In the genomic region with DNA sequence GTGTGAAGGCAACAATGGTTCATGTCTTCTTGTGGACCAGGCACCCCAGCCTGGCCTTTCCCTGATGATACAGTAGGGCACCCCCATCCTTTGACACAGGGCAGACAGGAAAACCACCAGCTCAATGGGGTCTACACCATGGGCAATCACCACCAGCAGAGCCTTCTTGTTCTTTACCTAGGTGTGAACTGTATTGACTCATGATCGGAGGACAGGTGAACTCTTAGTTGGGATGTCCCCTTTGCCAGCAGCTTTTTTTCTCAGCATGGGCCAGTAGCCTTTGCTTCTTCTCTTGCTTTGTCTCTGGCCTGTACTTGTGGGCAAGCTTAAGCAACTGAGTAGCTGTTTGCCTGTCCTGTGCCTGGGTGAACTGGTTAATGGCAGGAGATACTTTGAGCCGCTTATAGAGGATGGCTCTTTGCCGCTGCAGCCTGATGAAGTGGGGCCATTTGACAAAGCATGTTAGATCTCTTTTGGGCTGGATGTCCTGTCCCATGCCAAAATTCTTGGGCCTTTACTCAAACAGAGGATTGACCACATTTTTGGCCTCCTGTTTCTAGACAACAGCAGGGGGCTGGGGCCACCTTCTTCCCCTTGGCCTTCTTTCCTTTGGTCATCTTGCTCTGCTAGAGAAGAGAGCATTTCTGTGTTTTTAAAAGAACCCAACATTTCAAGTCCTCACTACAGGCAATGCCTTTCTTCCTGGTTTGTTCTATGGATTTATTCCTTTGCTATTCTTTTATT, we compare ENCODE assay signal across 24 mouse cellular contexts. TPM values are rescaled to one million over a fixed set of nuclear protein-coding genes. Genes with fewer than 3 reads are reported as not detected.
A peak's percentile ranks its signal among the peaks of the same experiment; 100 is the strongest.
DNase-seq lines count a peak whose midpoint lies in the region; ATAC-seq lines count a peak whose summit lies in the region.
"Had no signal": no experiment of that assay in that cellular context is flagged by ENCODE, and none has a peak within 500 bp of the region (broad histone marks: within the 10 kb centered on the region; RNA-seq: fewer than 3 reads in every experiment).

No protein-coding gene starts in this region.

- H3K4me2 ChIP-seq in midbrain, embryonic 11.5 days: no peak overlapping the region
- H3K4me2 ChIP-seq in midbrain, embryonic 15.5 days: no peak overlapping the region
- H3K4me2 ChIP-seq: embryonic facial prominence, embryonic 13.5 days; embryonic facial prominence, embryonic 15.5 days; forebrain, embryonic 12.5 days had no signal

- 97% methylated on average over 3 of the region's 3 CpGs for WGBS in midbrain, embryonic 11.5 days
- WGBS in midbrain, embryonic 15.5 days: 98% methylated on average over 3 of the region's 3 CpGs

- no peak for ATAC-seq in midbrain, embryonic 11.5 days (ENCODE audit: low FRiP score)
- no peak for ATAC-seq in midbrain, embryonic 15.5 days (replicated peaks)
- ATAC-seq: CD4-positive, CD25-positive, alpha-beta regulatory T cell, adult 4 months; forebrain, embryonic 14.5 days; forebrain, embryonic 16.5 days had no signal

- no peaks in the 10 kb centered on the region for H3K9me3 ChIP-seq in midbrain, embryonic 11.5 days (ENCODE audit: control insufficient read depth, low read length)
- H3K9me3 ChIP-seq in midbrain, embryonic 15.5 days: no peaks in the 10 kb centered on the region
- H3K9me3 ChIP-seq: embryonic facial prominence, embryonic 15.5 days; forebrain, embryonic 10.5 days; forebrain, embryonic 12.5 days; G1E had no signal

- peak; percentile 75 for DNase-seq in midbrain, embryonic 11.5 days (ENCODE audit: low spot score, missing footprints)
- DNase-seq in Muller cell, postnatal 12 days (ENCODE audit: inconsistent ontology term): peak; percentile 76
- DNase-seq in cerebellum, postnatal 36 days: no peak
- DNase-seq in kidney, postnatal 14 days: no peak
- DNase-seq: adrenal gland, adult 8-10 months; adrenal gland, postnatal 14 days; adrenal gland, postnatal 36 days; B cell, adult 2 months; cerebellum, adult 11-12 months; cerebellum, adult 2 months; cerebellum, adult 9-10 months; cerebellum, postnatal 25 days; embryo, embryonic 11 days had no signal

- no peaks in the 10 kb centered on the region for H3K27me3 ChIP-seq in midbrain, embryonic 11.5 days (ENCODE audit: control insufficient read depth, insufficient read depth, low read length)
- H3K27me3 ChIP-seq in midbrain, embryonic 15.5 days (replicated peaks): no peaks in the 10 kb centered on the region
- H3K27me3 ChIP-seq: CH12.LX; embryonic facial prominence, embryonic 13.5 days; embryonic facial prominence, embryonic 15.5 days; forebrain, embryonic 12.5 days had no signal

- no peaks in the 10 kb centered on the region for H3K36me3 ChIP-seq in midbrain, embryonic 11.5 days (ENCODE audit: control insufficient read depth, insufficient read depth, low read length)
- H3K36me3 ChIP-seq in midbrain, embryonic 15.5 days (replicated peaks): no peaks in the 10 kb centered on the region
- H3K36me3 ChIP-seq: embryonic facial prominence, embryonic 13.5 days; embryonic facial prominence, embryonic 15.5 days; forebrain, embryonic 10.5 days; forebrain, embryonic 12.5 days; G1E had no signal

- no peak overlapping the region for H3K4me3 ChIP-seq in midbrain, embryonic 11.5 days (ENCODE audit: low read depth, low read length)
- H3K4me3 ChIP-seq in midbrain, embryonic 15.5 days: no peak overlapping the region
- H3K4me3 ChIP-seq: embryonic facial prominence, embryonic 13.5 days; embryonic facial prominence, embryonic 15.5 days; erythroblast, embryonic 14.5 days; forebrain, embryonic 10.5 days; forebrain, embryonic 12.5 days had no signal

- no peaks in the 10 kb centered on the region for H3K4me1 ChIP-seq in midbrain, embryonic 11.5 days (ENCODE audit: control insufficient read depth, insufficient read depth, low read length)
- H3K4me1 ChIP-seq in midbrain, embryonic 15.5 days: no peaks in the 10 kb centered on the region
- H3K4me1 ChIP-seq: embryonic facial prominence, embryonic 13.5 days; embryonic facial prominence, embryonic 15.5 days; forebrain, embryonic 10.5 days; forebrain, embryonic 12.5 days had no signal

- H3K9ac ChIP-seq in midbrain, embryonic 11.5 days (ENCODE audit: low read length): no peak overlapping the region
- H3K9ac ChIP-seq in midbrain, embryonic 15.5 days: no peak overlapping the region
- H3K9ac ChIP-seq: embryonic facial prominence, embryonic 13.5 days; embryonic facial prominence, embryonic 15.5 days; forebrain, embryonic 12.5 days had no signal

- no peak overlapping the region for H3K27ac ChIP-seq in midbrain, embryonic 11.5 days (ENCODE audit: low read depth, low read length)
- H3K27ac ChIP-seq in midbrain, embryonic 15.5 days: no peak overlapping the region
- H3K27ac ChIP-seq: embryonic facial prominence, embryonic 13.5 days; embryonic facial prominence, embryonic 15.5 days; forebrain, embryonic 10.5 days; forebrain, embryonic 12.5 days had no signal

RNA-seq across cellular contexts. Expression of gene Cwc22, which starts 16.4 kb away (rescaled TPM):
- 37.0 and 38.5 TPM in 2 replicates for polyA plus RNA-seq in midbrain, embryonic 11.5 days (2014; fragmentation: Nextera tagmentation; extraction: Ambion mirVana)
- polyA plus RNA-seq in midbrain, embryonic 15.5 days (2015; fragmentation: Nextera tagmentation; extraction: Ambion mirVana): 21.5 and 22.9 TPM in 2 replicates

Comparison
In these comparisons a context has a peak if more than half of its experiments do, and no peak if none do; other contexts are left out.
1. DNase-seq: peak in midbrain, embryonic 11.5 days (single experiment) and Muller cell, postnatal 12 days (single experiment); none in cerebellum, postnatal 36 days (0 of 2) and kidney, postnatal 14 days (single experiment).